Mouse (Mus musculus) neural tube, embryonic 11.5 days (tissue): ENCODE data around the gene Trmu. TPM values are rescaled to one million over a fixed set of nuclear protein-coding genes. Genes with fewer than 3 reads are reported as not detected.

ENCODE experiments used
- ATAC-seq: fragments of 200-750 bp; cut with Nextera tagmentation; 2 replicates; pipeline ENCODE4 v1.8.0; 2017; ENCODE audit warnings: moderate number of reproducible peaks, mild to moderate bottlenecking, moderate TSS enrichment, moderate library complexity; ENCODE audit not compliant: insufficient read depth, low FRiP score, low TSS enrichment
- DNase-seq: peaks from one replicate; pipeline ENCODE4 v3.0.0-alpha.2; 2015; ENCODE audit warnings: low spot score
- H3K27ac ChIP-seq: fragments of 300-500 bp; sonication (generic); 2 replicates; pipeline ENCODE4 v1.5.1; 2014; ENCODE audit warnings: low read depth, mild to moderate bottlenecking, low read length
- H3K27me3 ChIP-seq: fragments of 300-500 bp; sonication (generic); 2 replicates; pipeline ENCODE4 v1.6.1; 2014; ENCODE audit warnings: mild to moderate bottlenecking, low read length, mixed read lengths; ENCODE audit not compliant: control insufficient read depth, insufficient read depth
- H3K36me3 ChIP-seq: fragments of 300-500 bp; sonication (generic); 2 replicates; pipeline ENCODE4 v1.6.1; 2014; ENCODE audit warnings: mild to moderate bottlenecking, low read length, moderate library complexity, mixed read lengths; ENCODE audit not compliant: control insufficient read depth, insufficient read depth
- H3K4me1 ChIP-seq: fragments of 300-500 bp; sonication (generic); 2 replicates; pipeline ENCODE4 v1.6.1; 2014; ENCODE audit warnings: low read length, mixed read lengths; ENCODE audit not compliant: control insufficient read depth, insufficient read depth
- H3K4me2 ChIP-seq: fragments of 300-500 bp; sonication (generic); 2 replicates; pipeline ENCODE4 v1.6.1; 2014; ENCODE audit warnings: low read depth, mild to moderate bottlenecking, moderate library complexity
- H3K4me3 ChIP-seq: fragments of 300-500 bp; sonication (generic); 2 replicates; pipeline ENCODE4 v1.5.1; 2014; ENCODE audit warnings: low read depth, low read length
- H3K9ac ChIP-seq: fragments of 300-500 bp; sonication (generic); 2 replicates; pipeline ENCODE4 v1.6.1; 2014; ENCODE audit warnings: mild to moderate bottlenecking, low read length
- H3K9me3 ChIP-seq: fragments of 300-500 bp; sonication (generic); 2 replicates; pipeline ENCODE4 v1.6.1; 2016; ENCODE audit warnings: low read length; ENCODE audit not compliant: control insufficient read depth
- WGBS: fragments of 180-500 bp; shearing (Covaris S2); extraction: QIAGEN DNeasy Blood & Tissue Kit; methylation state at CpG from one replicate; pipeline ENCODE4 v1.1.7; 2014; 5-methylcytosine and 5-hydroxymethylcytosine counted together
- polyA plus RNA-seq: library from polyadenylated mRNA; unstranded; fragments of >200 nt; fragmentation: Nextera tagmentation; extraction: Ambion mirVana; gene quantifications from 2 replicates; pipeline ENCODE4 v1.2.1, GENCODE M21; 2014

Trmu gene
- 32.4 and 34.0 TPM in 2 replicates for polyA plus RNA-seq

GRCm38 (mm10) chr15:85878848-85879497 lies at the start of gene Trmu:
Gene Trmu (plus strand): TSS chr15:85879312.
- Histone ChIP-seq H3K4me1 (peaks cover 7% of the 10 kb centered on the region; the same call in 1 of the 2 replicates), H3K36me3 (peaks cover 9% of the 10 kb centered on the region), H3K4me3 (peak within 1 kb of the TSS; percentile 50), H3K9ac (peak within 1 kb of the TSS; percentile 75), H3K27me3 (no peaks in the 10 kb centered on the region), H3K27ac (peak within 1 kb of the TSS; percentile 74), H3K9me3 (no peaks in the 10 kb centered on the region), H3K4me2 (peak within 1 kb of the TSS; percentile 79)
- WGBS = under 1% methylated on average over 49 of the region's 50 CpGs
- ATAC-seq (peak; percentile 97), DNase-seq (peak; percentile 96)

DNA sequence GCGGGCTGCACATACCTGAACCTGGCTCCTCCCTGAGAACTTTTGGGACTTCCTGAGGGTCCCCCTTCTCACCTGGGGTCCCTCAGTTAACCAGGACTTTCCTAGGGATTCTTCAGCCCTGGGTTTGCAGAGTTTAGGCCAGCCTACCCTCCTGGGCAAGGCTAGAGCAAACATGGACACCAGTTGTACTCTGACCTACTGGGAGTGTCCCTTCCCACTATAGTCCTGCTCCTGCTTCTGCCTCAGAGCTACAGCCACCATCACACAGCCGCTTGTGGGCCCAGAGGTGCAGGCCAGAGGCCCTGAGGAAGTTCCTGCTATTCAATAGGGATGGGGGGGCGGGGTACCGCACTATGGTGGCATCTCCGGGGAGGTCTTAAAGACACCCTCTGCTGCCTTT lies 49.6 kb upstream of the Trmu start:
- WGBS = 83% methylated on average over 5 of the region's 5 CpGs
- H3K9ac ChIP-seq = no peak overlapping the region
- no peak for ATAC-seq
- no peaks in the 10 kb centered on the region; the same call in 1 of the 2 replicates for H3K4me1 ChIP-seq
- DNase-seq = no peak
- H3K4me3 ChIP-seq = no peak overlapping the region
- H3K27me3 ChIP-seq = no peaks in the 10 kb centered on the region
- H3K4me2 ChIP-seq = no peak overlapping the region
- no peaks in the 10 kb centered on the region for H3K36me3 ChIP-seq
- no peaks in the 10 kb centered on the region for H3K9me3 ChIP-seq
- no peak overlapping the region for H3K27ac ChIP-seq

- Histone ChIP-seq H3K9me3 (no peaks in the 10 kb centered on the region), H3K9ac (peak within 1 kb of the TSS; percentile 58), H3K4me3 (peak within 1 kb of the TSS; percentile 53), H3K36me3 (no peaks in the 10 kb centered on the region), H3K4me2 (peak within 1 kb of the TSS; percentile 72), H3K4me1 (no peaks in the 10 kb centered on the region; the same call in 1 of the 2 replicates), H3K27me3 (no peaks in the 10 kb centered on the region), H3K27ac (no peak within 1 kb of the TSS)
- under 1% methylated on average over 27 of the region's 27 CpGs for WGBS
- DNase-seq (peak; percentile 76), ATAC-seq (peak; percentile 71; the same call in 1 of the 2 replicates)
Measured at GRCm38 (mm10) chr15:85831954-85832590, 47.0 kb upstream of the Trmu start, which contains the start of gene Ttc38. Gene Ttc38 (plus strand): TSS chr15:85832306.

DNA sequence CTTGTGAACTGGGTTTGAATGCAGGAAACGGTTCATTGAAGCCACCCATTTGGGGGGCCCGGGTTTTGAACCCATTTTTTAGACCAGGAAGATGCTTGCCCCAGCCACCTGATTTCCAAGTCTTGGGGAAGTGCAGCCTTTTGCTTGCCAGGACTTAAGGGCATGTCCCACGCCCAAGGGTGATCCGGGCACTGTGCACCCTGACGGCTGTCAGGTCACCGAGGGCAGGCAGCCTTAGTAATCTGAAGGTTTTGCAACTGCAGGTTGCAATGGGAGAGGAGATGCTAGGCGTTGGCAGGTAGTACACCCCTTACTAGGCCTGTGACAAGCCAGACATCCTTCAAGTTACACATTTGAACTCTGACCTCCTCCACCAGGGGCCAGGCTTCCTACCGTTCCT lies 46.5 kb upstream of the Trmu start:
- Histone ChIP-seq H3K4me3 (peak overlapping the region; percentile 53), H3K27me3 (no peaks in the 10 kb centered on the region), H3K4me1 (no peaks in the 10 kb centered on the region; the same call in 1 of the 2 replicates), H3K36me3 (no peaks in the 10 kb centered on the region), H3K4me2 (peak overlapping the region; percentile 72), H3K9me3 (no peaks in the 10 kb centered on the region), H3K27ac (no peak overlapping the region), H3K9ac (peak overlapping the region; percentile 58)
- DNase-seq (no peak), ATAC-seq (no peak)
- 52% methylated on average over 8 of the region's 8 CpGs for WGBS

DNA sequence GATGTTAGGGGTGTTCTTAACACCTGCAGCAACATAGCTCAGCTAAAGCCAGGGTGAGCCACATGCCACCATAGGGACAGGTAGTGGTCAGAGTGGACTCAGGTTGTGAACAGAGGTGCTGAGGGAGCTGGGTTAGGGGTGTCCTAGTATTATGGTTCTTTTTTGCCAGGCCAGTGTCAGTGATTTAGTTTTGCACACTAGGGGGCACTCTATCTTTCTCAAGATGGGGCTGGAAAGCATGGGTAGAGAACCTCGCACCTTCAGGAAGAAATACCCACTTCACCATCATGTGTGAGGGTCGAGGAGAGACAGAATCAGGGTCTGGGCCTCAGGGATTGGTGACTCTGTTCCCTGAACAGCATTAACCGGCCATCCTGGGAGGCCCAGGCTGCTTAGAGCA lies 43.8 kb upstream of the Trmu start:
- Histone ChIP-seq H3K4me1 (no peaks in the 10 kb centered on the region; the same call in 1 of the 2 replicates), H3K27me3 (no peaks in the 10 kb centered on the region), H3K9ac (no peak overlapping the region), H3K27ac (no peak overlapping the region), H3K4me3 (no peak overlapping the region), H3K36me3 (no peaks in the 10 kb centered on the region), H3K9me3 (no peaks in the 10 kb centered on the region), H3K4me2 (no peak overlapping the region)
- ATAC-seq (no peak), DNase-seq (no peak)
- WGBS = 59% methylated on average over 3 of the region's 3 CpGs

DNA sequence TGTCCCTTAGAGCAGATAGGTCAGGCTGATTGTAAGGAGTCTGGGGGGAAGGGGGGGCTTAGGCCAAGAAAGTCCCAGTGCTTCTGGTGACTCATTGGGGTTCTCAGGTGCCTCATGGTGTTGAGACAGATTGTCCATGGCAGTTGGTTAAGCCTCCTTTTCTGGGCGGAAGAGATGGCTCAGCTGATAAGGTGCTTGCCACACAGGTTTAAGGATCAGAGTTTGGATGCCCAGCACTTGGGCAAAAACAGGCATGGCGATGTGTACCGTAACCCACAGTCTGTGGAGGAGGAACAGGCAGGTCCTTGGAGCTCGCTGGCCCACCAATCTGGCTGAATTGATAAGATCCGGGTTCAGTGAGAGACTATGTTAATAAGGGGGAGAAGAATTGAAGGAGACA lies 42.2 kb upstream of the Trmu start:
- H3K27me3 ChIP-seq = no peaks in the 10 kb centered on the region
- no peaks in the 10 kb centered on the region; the same call in 1 of the 2 replicates for H3K4me1 ChIP-seq
- no peak overlapping the region for H3K4me3 ChIP-seq
- no peak overlapping the region for H3K9ac ChIP-seq
- no peaks in the 10 kb centered on the region for H3K9me3 ChIP-seq
- WGBS = 95% methylated on average over 5 of the region's 5 CpGs
- DNase-seq (no peak), ATAC-seq (no peak)
- H3K36me3 ChIP-seq = no peaks in the 10 kb centered on the region
- no peak overlapping the region for H3K27ac ChIP-seq
- H3K4me2 ChIP-seq = no peak overlapping the region

GRCm38 (mm10) chr15:85840983-85841382 lies 38.1 kb upstream of the Trmu start:
- Histone ChIP-seq H3K9me3 (no peaks in the 10 kb centered on the region), H3K27ac (no peak overlapping the region)

GRCm38 (mm10) chr15:85841796-85842360 lies 37.2 kb upstream of the Trmu start:
- ATAC-seq (no peak), DNase-seq (no peak)
- no peak overlapping the region for H3K9ac ChIP-seq
- H3K4me1 ChIP-seq = no peaks in the 10 kb centered on the region
- H3K9me3 ChIP-seq = no peaks in the 10 kb centered on the region
- no peaks in the 10 kb centered on the region for H3K36me3 ChIP-seq
- H3K27me3 ChIP-seq = no peaks in the 10 kb centered on the region
- no peak overlapping the region for H3K27ac ChIP-seq
- H3K4me2 ChIP-seq = no peak overlapping the region
- 86% methylated on average over 5 of the region's 5 CpGs for WGBS
- H3K4me3 ChIP-seq = no peak overlapping the region

More at GRCm38 (mm10) chr15:85840983-85841382, 38.1 kb upstream of the Trmu start:
- Histone ChIP-seq H3K4me1 (no peaks in the 10 kb centered on the region), H3K4me3 (no peak overlapping the region), H3K27me3 (no peaks in the 10 kb centered on the region), H3K36me3 (no peaks in the 10 kb centered on the region), H3K9ac (no peak overlapping the region), H3K4me2 (no peak overlapping the region)
- ATAC-seq (no peak), DNase-seq (peak; percentile 37)
- WGBS = 33% methylated on average over 6 of the region's 6 CpGs
